Mouse (Mus musculus): ENCODE results near the gene Tmem132d. TPM values are rescaled to one million over a fixed set of nuclear protein-coding genes. Genes with fewer than 3 reads are reported as not detected.
A peak's percentile ranks its signal among the peaks of the same experiment; 100 is the strongest.

Gene Tmem132d
- polyA plus RNA-seq, 1 experiment from 2014 or later, result 0.56 TPM

DNA sequence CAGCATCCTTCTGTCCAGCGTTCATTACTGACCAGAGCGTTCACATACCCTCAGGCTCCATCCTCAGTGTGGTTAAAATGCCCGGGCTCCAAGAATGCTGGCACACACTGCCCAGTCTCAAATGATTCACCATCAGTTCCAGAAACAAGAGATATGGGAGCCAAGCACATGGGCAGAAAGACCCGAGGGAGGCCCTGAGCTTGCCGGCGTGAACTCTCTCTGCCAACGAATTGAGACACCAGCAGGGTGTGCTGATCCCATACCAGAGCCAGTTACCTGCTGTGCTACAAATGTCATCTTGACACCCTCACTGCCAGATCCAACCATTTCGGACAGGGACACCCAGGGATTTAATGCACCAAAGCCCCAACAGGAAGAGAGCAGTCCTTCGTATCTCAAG is 25.3 kb downstream of the Tmem132d start:
- WGBS, result 75% methylated on average over 9 of the region's 9 CpGs
- H3K27me3 ChIP-seq (ENCODE audit: control insufficient read depth, insufficient read depth, low read length), result no peaks in the 10 kb centered on the region
- H3K4me1 ChIP-seq (ENCODE audit: control insufficient read depth, insufficient read depth, low read length), result no peaks in the 10 kb centered on the region
- no peak overlapping the region for H3K27ac ChIP-seq (replicated peaks; ENCODE audit: low read depth, low read length)
- no peak overlapping the region for H3K4me2 ChIP-seq (ENCODE audit: low read depth, low read length)
- H3K9ac ChIP-seq (replicated peaks; ENCODE audit: low read length), result no peak overlapping the region
- DNase-seq (ENCODE audit: low spot score) (no peak), ATAC-seq (replicated peaks; ENCODE audit: insufficient number of reproducible peaks, low FRiP score, low TSS enrichment, low read depth) (no peak)
- H3K9me3 ChIP-seq (replicated peaks; ENCODE audit: control insufficient read depth, low read length), result no peaks in the 10 kb centered on the region
- H3K36me3 ChIP-seq (replicated peaks; ENCODE audit: control insufficient read depth, insufficient read depth, low read depth, low read length), result no peaks in the 10 kb centered on the region
- no peak overlapping the region for H3K4me3 ChIP-seq (ENCODE audit: low read depth, low read length)

DNA sequence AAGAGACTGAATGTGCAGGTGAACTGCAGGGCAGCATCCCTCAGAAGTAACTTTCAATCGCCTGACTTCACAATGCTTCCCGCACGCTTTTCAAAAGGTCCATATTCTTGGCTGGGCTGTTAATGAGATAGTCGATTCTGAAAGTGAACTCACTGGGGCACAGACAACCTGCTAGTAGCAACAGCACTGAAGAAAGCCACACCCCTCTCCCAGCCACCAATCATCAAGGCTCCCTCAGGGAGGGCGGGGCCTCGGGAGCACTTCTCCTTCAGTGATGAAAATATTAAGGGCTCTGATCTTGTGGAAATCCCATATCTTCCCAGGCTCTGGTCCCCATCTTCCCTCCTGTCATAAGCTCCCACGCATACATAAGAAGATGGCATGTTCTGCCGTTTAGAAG is 27.8 kb downstream of the Tmem132d start:
- Histone ChIP-seq H3K9me3 (replicated peaks; ENCODE audit: control insufficient read depth, low read length) (no peaks in the 10 kb centered on the region), H3K36me3 (replicated peaks; ENCODE audit: control insufficient read depth, insufficient read depth, low read depth, low read length) (no peaks in the 10 kb centered on the region), H3K9ac (replicated peaks; ENCODE audit: low read length) (no peak overlapping the region), H3K4me3 (ENCODE audit: low read depth, low read length) (no peak overlapping the region), H3K4me2 (ENCODE audit: low read depth, low read length) (no peak overlapping the region), H3K27me3 (ENCODE audit: control insufficient read depth, insufficient read depth, low read length) (no peaks in the 10 kb centered on the region), H3K4me1 (ENCODE audit: control insufficient read depth, insufficient read depth, low read length) (no peaks in the 10 kb centered on the region), H3K27ac (replicated peaks; ENCODE audit: low read depth, low read length) (no peak overlapping the region)
- WGBS, result 95% methylated on average over 8 of the region's 8 CpGs
- ATAC-seq (replicated peaks; ENCODE audit: insufficient number of reproducible peaks, low FRiP score, low TSS enrichment, low read depth) (no peak), DNase-seq (ENCODE audit: low spot score) (no peak)

DNA sequence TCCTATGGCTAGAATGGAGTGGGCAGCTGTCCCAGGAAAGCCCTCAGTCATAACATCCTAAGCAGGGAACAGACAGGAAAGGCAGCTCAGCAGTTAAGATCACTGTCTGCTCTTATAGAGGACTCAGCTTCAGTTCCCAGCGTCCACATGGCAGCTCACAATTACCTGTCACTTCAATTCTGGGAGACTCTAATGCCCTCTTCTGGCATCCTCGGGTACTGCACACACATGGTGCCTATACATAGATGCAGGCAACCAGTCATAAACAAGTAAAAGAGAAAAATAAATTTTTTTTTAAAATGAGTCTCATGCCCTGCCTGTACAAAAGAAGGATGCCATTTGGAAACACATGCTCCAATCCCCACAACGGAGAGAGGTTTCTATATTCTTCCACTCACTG is 28.7 kb downstream of the Tmem132d start:
- Histone ChIP-seq H3K27ac (replicated peaks; ENCODE audit: low read depth, low read length) (no peak overlapping the region), H3K4me2 (ENCODE audit: low read depth, low read length) (no peak overlapping the region), H3K9me3 (replicated peaks; ENCODE audit: control insufficient read depth, low read length) (no peaks in the 10 kb centered on the region), H3K27me3 (ENCODE audit: control insufficient read depth, insufficient read depth, low read length) (no peaks in the 10 kb centered on the region), H3K4me1 (ENCODE audit: control insufficient read depth, insufficient read depth, low read length) (no peaks in the 10 kb centered on the region), H3K9ac (replicated peaks; ENCODE audit: low read length) (no peak overlapping the region), H3K36me3 (replicated peaks; ENCODE audit: control insufficient read depth, insufficient read depth, low read depth, low read length) (no peaks in the 10 kb centered on the region), H3K4me3 (ENCODE audit: low read depth, low read length) (no peak overlapping the region)
- no peak for DNase-seq (ENCODE audit: low spot score)
- WGBS, result 90% methylated on average over 3 of the region's 3 CpGs
- no peak for ATAC-seq (replicated peaks; ENCODE audit: insufficient number of reproducible peaks, low FRiP score, low TSS enrichment, low read depth)

- DNase-seq (ENCODE audit: low spot score) (peak; percentile 12), ATAC-seq (replicated peaks; ENCODE audit: insufficient number of reproducible peaks, low FRiP score, low TSS enrichment, low read depth) (no peak)
- no peaks in the 10 kb centered on the region for H3K27me3 ChIP-seq (ENCODE audit: control insufficient read depth, insufficient read depth, low read length)
- no peak overlapping the region for H3K4me2 ChIP-seq (ENCODE audit: low read depth, low read length)
- H3K9me3 ChIP-seq (replicated peaks; ENCODE audit: control insufficient read depth, low read length), result no peaks in the 10 kb centered on the region
- 76% methylated on average over 3 of the region's 3 CpGs for WGBS
- H3K27ac ChIP-seq (replicated peaks; ENCODE audit: low read depth, low read length), result no peak overlapping the region
- no peak overlapping the region for H3K9ac ChIP-seq (replicated peaks; ENCODE audit: low read length)
- no peaks in the 10 kb centered on the region for H3K4me1 ChIP-seq (ENCODE audit: control insufficient read depth, insufficient read depth, low read length)
- no peaks in the 10 kb centered on the region for H3K36me3 ChIP-seq (replicated peaks; ENCODE audit: control insufficient read depth, insufficient read depth, low read depth, low read length)
- no peak overlapping the region for H3K4me3 ChIP-seq (ENCODE audit: low read depth, low read length)
Measured at GRCm38 (mm10) chr5:128392372-128392771, 40.5 kb downstream of the Tmem132d start.

DNA sequence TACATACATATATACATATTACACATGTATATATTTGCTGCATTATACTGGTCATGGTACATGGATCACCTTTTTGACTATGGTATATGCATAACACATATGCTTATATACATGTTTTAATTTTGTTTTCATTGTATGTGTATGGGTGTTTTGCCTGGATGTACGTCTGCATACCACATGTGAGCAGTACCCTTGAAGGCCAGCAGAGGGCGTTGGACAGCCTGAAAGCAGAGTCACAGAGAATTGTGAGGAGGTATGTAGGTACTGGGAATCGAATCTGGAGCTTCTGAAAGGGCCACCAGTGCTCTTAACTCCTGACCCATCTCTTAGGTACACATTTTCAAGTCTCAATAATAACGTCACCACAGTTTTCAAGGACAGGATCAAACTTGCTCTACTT is 43.2 kb downstream of the Tmem132d start:
- Histone ChIP-seq H3K36me3 (replicated peaks; ENCODE audit: control insufficient read depth, insufficient read depth, low read depth, low read length) (no peaks in the 10 kb centered on the region), H3K9me3 (replicated peaks; ENCODE audit: control insufficient read depth, low read length) (no peaks in the 10 kb centered on the region), H3K4me2 (ENCODE audit: low read depth, low read length) (no peak overlapping the region), H3K4me1 (ENCODE audit: control insufficient read depth, insufficient read depth, low read length) (no peaks in the 10 kb centered on the region), H3K4me3 (ENCODE audit: low read depth, low read length) (no peak overlapping the region), H3K9ac (replicated peaks; ENCODE audit: low read length) (no peak overlapping the region), H3K27ac (replicated peaks; ENCODE audit: low read depth, low read length) (no peak overlapping the region), H3K27me3 (ENCODE audit: control insufficient read depth, insufficient read depth, low read length) (no peaks in the 10 kb centered on the region)
- DNase-seq (ENCODE audit: low spot score), result no peak
- 49% methylated on average over 4 of the region's 4 CpGs for WGBS
- ATAC-seq (replicated peaks; ENCODE audit: insufficient number of reproducible peaks, low FRiP score, low TSS enrichment, low read depth), result no peak

DNA sequence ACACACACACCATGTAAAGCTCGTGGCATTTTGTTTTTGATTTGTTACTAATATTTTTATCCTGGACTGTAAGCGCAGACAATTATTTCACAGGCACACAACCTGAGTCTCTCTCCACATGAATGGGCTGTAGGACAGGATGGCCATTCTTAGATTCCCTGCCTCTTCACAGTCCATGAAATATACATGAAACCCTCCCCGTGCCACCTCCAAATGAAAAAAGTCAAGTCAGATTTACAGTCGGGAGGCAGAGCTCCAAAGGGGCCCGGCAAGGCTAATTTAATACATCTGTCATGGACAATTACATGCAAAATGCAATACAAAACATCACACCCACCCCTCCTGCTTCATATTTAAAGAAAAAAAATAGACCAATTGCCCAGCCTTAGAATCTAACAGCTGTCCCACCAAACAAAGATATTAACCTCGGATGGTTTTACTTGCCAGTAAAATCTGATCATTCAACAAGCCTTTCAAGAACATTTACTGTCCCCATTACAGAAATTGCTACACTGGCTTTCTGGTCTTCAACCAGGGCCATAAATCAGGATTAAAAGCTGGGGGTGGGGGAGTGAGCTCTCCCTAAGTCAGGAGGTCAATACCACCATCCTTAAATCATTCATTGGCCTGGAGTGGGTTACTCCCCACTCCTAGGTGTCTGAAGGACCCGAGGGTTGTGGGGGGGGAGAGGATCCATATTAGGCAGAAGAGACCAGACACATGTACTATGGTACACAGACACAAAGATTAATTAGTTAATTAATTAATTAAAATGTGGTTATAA is 44.3 kb downstream of the Tmem132d start:
- Histone ChIP-seq H3K4me2 (ENCODE audit: low read depth, low read length) (no peak overlapping the region), H3K9ac (replicated peaks; ENCODE audit: low read length) (no peak overlapping the region), H3K4me3 (ENCODE audit: low read depth, low read length) (no peak overlapping the region), H3K9me3 (replicated peaks; ENCODE audit: control insufficient read depth, low read length) (no peaks in the 10 kb centered on the region), H3K4me1 (ENCODE audit: control insufficient read depth, insufficient read depth, low read length) (no peaks in the 10 kb centered on the region), H3K36me3 (replicated peaks; ENCODE audit: control insufficient read depth, insufficient read depth, low read depth, low read length) (no peaks in the 10 kb centered on the region), H3K27me3 (ENCODE audit: control insufficient read depth, insufficient read depth, low read length) (no peaks in the 10 kb centered on the region), H3K27ac (replicated peaks; ENCODE audit: low read depth, low read length) (no peak overlapping the region)
- DNase-seq (ENCODE audit: low spot score) (peak; percentile 28), ATAC-seq (replicated peaks; ENCODE audit: insufficient number of reproducible peaks, low FRiP score, low TSS enrichment, low read depth) (no peak)
- WGBS, result 51% methylated on average over 7 of the region's 7 CpGs

- 87% methylated on average over 3 of the region's 3 CpGs for WGBS
- Histone ChIP-seq H3K4me1 (ENCODE audit: control insufficient read depth, insufficient read depth, low read length) (no peaks in the 10 kb centered on the region), H3K4me3 (ENCODE audit: low read depth, low read length) (no peak overlapping the region), H3K9ac (replicated peaks; ENCODE audit: low read length) (no peak overlapping the region), H3K9me3 (replicated peaks; ENCODE audit: control insufficient read depth, low read length) (no peaks in the 10 kb centered on the region), H3K27ac (replicated peaks; ENCODE audit: low read depth, low read length) (no peak overlapping the region), H3K4me2 (ENCODE audit: low read depth, low read length) (no peak overlapping the region), H3K36me3 (replicated peaks; ENCODE audit: control insufficient read depth, insufficient read depth, low read depth, low read length) (no peaks in the 10 kb centered on the region), H3K27me3 (ENCODE audit: control insufficient read depth, insufficient read depth, low read length) (no peaks in the 10 kb centered on the region)
- ATAC-seq (replicated peaks; ENCODE audit: insufficient number of reproducible peaks, low FRiP score, low TSS enrichment, low read depth), result no peak
- no peak for DNase-seq (ENCODE audit: low spot score)
Measured at GRCm38 (mm10) chr5:128369814-128370213, 63.1 kb downstream of the Tmem132d start.

DNA sequence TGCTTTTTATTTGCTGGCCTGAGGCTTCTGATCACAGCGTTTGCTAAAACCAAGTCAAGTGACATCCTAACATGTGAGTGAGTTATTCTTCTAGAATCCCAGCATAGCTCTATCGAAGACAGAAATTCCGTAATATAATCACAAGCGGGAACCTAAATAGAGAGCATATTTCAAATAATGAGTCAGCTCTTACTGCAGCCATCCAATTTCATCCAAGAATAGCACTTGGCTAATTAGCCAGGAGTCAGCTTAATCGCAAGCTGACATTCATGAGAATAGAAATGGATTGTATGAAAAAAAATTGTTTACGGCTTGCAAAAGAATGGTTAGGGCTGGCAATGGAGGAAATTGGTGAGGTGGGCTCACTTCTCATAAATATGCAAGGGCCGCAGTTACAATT is 63.8 kb downstream of the Tmem132d start:
- Histone ChIP-seq H3K4me3 (ENCODE audit: low read depth, low read length) (no peak overlapping the region), H3K27me3 (ENCODE audit: control insufficient read depth, insufficient read depth, low read length) (no peaks in the 10 kb centered on the region), H3K36me3 (replicated peaks; ENCODE audit: control insufficient read depth, insufficient read depth, low read depth, low read length) (no peaks in the 10 kb centered on the region), H3K4me1 (ENCODE audit: control insufficient read depth, insufficient read depth, low read length) (no peaks in the 10 kb centered on the region), H3K4me2 (ENCODE audit: low read depth, low read length) (no peak overlapping the region), H3K9ac (replicated peaks; ENCODE audit: low read length) (no peak overlapping the region), H3K9me3 (replicated peaks; ENCODE audit: control insufficient read depth, low read length) (no peaks in the 10 kb centered on the region), H3K27ac (replicated peaks; ENCODE audit: low read depth, low read length) (no peak overlapping the region)
- 91% methylated on average over 7 of the region's 7 CpGs for WGBS
- DNase-seq (ENCODE audit: low spot score) (no peak), ATAC-seq (replicated peaks; ENCODE audit: insufficient number of reproducible peaks, low FRiP score, low TSS enrichment, low read depth) (no peak)
